Mouse (Mus musculus) fat pad, adult 2 months (tissue): ENCODE measurements around the gene Tmem95.

Source experiments
- DNase-seq: peaks from one replicate; pipeline ENCODE4 v3.0.0-alpha.2; 2011; ENCODE audit warnings: low read depth, low spot score; ENCODE audit errors: extremely low read depth

Tmem95 gene

GRCm38 (mm10) chr11:69910781-69911560, 33.2 kb upstream of the Tmem95 start:
- no peak for DNase-seq

DNA sequence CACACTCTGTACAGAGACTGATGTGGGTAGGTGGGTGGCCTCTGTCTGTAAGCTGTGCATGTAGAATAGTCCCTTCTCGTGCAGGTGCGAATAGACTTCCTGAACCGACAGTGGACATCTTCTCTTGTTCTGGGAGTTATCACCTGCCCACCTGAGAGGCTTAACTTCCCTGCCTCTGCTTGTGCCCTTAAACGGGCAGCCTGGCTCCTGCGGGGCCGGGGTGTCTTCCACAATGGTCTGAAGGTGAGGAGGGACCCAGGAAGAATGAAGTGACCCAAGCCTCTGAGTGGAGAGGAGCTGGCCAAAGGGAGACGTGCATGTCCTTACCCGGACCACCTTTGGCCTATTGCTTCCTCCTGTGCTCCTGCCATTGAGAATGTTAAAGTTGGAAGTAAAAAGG, 32.4 kb upstream of the Tmem95 start:
- DNase-seq, result no peak

- DNase-seq, result no peak
Measured at GRCm38 (mm10) chr11:69909174-69909573, 31.4 kb upstream of the Tmem95 start.

DNA sequence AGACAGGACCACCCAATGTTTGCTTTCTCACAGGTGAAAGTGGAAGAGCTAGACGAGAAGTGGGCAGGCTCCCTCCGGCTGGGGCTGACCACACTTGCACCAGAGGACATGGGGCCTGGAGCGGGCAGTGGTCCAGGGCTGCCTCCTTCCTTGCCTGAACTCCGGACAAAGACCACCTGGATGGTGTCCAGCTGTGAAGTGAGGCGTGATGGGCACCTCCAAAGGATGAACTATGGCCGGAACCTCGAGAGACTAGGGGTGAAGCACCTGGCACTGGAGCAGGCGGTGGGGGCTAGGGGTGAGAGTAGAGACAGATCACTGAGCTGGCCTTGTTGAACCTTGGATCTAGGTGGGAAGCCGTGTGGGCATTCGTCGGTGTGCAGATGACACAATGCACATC, 30.8 kb upstream of the Tmem95 start:
- no peak for DNase-seq

- DNase-seq, result no peak
Measured at GRCm38 (mm10) chr11:69904311-69904710, 26.5 kb upstream of the Tmem95 start.

DNA sequence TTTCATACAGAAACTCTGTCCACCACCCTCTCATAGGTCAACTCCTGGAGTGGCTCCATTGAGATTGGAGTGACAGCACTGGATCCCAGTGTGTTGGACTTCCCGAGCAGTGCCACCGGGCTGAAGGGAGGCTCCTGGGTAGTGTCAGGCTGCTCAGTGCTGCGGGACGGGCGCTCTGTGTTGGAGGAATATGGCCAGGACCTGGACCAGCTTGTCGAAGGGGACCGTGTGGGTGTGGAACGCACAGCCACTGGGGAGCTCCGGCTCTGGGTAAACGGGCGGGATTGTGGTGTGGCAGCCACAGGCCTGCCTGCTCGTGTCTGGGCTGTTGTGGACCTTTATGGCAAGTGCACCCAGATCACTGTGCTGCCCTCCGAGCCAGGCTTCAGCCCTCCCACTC, 25.2 kb upstream of the Tmem95 start:
- DNase-seq, result no peak

GRCm38 (mm10) chr11:69901993-69902392, 24.2 kb upstream of the Tmem95 start:
- no peak for DNase-seq

GRCm38 (mm10) chr11:69901406-69901846, 23.6 kb upstream of the Tmem95 start:
- DNase-seq, result no peak

DNA sequence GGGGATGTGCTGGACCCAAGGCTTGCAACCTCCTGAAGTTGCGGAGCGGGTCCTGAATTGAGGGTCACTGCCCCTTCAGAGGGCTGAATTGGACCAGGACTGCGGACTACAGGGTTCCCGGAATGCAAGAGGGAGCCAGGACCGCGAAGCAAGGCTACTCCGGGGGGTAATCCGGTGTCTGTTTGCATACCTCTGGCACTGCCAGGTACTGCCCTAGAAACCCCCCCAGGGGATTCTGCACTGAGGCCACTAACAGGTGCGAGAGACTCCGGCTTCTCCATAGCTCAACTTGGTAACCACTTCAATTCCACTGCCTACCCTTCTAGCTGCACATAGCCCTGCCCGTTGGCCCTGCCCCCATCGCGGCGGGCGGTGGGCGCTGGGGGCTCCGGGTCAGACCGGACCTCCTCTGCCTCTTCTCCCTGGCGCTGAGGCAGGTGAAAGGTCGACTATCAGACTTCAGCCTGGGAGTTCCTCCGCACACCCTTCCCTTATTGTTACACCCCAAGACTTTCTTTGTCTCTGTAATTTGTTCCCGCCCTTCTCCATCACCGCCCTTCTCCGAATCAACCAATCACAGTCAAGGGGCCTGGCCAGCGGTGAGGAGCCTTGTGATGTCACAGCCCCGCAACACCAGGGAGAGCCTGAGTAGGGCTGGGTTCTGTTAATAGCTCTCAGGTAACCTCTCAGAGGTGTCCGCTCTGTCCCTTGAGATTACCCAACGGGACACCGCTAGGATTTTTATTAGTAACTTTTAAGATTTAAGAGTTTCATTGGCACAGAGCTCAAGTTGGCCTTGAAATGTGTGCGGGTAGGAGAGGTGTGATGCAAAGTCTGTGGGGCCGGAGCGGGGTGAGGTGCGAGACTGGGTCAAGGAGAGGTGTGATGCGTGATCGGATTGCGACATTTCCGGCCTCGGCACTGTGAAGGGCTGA, 22.9 kb upstream of the Tmem95 start, which contains the start of the genes 2810408A11Rik and Neurl4:
Gene 2810408A11Rik, minus strand, starts transcription at position 517 of the 935 bp plus-strand sequence.
Gene Neurl4, plus strand, starts transcription at position 602 of the 935 bp plus-strand sequence.
- no peak for DNase-seq

GRCm38 (mm10) chr11:69899870-69900269, 22.1 kb upstream of the Tmem95 start:
- no peak for DNase-seq

DNA sequence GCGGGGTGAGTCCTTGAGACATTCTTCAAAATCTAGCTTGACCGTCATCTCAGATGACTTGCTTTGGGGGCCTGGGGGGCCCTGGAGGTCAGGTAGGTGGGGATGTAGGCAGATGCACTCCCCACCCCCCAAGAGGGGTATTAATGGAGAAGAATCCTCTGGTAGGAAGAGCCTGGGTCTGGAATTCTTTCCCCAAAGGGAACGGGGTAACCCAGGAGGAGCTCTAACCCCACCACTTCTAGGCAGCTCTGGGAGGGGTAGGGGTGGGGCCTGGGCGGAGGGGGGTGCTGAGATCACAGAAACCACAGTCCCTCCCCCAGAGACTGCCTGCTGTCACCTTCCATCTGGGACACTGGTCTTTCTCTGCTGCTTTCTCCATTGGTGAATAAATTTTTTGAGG, 17.5 kb upstream of the Tmem95 start, which contains the start of gene Acap1:
Gene Acap1, minus strand, starts transcription at position 249 of the 400 bp plus-strand sequence.
- DNase-seq, result no peak

DNA sequence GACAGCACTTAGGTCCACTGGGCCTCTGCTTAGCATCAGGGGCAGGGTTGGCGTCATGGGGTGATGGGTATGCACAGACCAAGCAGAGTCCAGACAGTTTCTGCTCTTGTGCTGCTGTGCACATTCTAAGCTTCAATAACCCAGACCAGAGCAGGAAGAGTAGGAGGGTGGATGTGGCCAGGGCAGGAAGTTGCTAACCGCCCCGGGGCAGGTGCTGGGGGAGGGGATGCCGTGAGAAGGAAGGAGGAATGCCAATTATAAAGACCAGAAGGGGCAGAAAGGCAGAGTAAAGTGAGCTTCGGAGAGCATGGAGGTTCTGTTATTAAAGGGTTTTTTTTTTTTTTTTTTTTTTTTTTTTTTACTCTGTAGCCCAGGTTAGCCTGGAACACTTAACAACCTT, 16.9 kb upstream of the Tmem95 start:
- no peak for DNase-seq

DNA sequence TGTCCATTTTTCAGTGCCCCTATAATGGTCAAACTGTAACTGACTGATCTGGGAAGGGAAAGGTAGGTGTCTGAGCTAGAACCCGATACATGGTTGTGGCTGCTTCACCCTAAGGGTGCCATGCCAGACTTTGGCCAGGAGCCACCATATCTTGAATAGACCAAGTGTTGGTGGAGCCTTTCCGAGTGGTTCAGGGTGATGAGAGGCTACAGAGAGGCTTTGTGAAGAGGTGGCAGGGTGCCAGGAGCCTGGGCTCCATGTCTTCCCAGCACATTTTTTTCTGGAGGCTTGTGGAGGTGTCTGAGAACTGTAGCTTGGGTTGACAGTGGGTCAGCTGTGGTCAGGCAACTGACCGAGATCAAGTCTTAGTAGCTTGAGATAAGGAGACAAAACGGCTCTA, 13.7 kb upstream of the Tmem95 start:
- DNase-seq, result no peak

- DNase-seq, result no peak
Measured at GRCm38 (mm10) chr11:69886907-69887635, 9.3 kb upstream of the Tmem95 start.

GRCm38 (mm10) chr11:69884663-69885062, 6.8 kb upstream of the Tmem95 start:
- no peak for DNase-seq

DNA sequence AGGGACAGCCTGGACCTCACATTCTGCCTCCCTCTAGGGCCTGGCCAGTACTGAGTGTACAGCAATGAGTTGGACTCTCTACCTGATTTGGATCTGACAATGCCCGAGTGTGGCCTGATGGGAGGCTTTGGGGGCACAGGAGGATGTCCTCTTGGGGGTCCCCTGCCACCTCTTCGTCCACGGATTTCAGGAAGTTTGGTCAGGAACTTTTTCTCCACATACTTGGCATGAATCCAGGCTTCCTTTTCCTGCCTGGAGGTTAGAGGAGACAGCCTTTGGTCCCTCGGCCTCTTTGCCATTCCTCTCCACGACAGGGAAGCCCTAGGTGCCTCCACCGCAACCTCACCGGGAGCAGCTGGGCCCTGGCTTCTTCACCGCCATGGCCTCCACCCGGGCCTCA, 6.4 kb upstream of the Tmem95 start:
- DNase-seq, result no peak

DNA sequence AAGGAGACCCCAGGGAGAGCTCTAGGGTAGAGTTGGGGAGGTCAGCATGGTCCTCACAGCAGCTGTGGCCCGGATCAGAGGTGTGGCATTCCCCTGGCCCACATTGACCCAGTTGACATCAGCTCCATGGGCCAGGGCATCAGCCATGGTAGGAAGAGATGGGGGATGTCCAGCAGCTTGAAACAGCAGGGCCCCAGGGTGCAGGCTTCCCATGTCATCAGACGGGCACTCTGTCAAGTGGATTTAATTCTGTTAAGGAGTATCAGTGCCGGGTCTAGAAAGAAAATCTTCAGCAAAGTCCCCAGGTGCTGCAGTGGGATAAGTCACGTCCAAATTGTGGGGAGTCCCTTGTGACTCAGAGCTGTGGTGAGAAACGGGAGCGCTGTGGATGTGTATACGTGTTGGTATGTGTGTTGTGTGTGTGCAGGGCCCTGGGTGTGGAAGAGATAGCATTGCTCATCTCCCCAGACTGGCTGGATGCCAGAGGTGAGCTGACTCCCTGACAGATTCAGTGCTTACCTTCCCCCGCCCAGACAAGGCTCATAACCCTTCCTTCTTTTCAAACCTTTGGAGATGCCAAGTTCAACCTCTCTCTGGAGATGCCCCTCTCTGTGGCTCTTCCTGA, 5.8 kb upstream of the Tmem95 start:
- DNase-seq, result no peak

DNA sequence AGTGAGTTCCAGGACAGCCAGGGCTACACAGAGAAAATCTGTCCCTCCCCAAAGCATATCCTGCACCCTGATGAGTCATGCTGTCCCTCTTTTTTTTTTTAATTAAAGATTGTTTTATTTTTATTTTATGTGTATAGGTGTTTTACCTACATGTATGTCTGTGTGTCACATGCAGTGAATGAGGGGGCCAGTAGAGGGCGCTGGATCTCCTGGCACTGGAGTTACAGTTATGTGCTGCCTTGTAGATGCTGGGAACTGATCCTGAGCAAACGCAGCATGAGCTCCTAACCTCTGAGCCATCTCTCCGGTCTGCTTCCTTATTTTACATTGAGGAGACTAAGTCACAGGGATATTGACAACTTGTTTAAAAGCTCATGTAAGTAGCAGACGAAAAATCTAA, 5.2 kb upstream of the Tmem95 start:
- DNase-seq, result no peak

DNA sequence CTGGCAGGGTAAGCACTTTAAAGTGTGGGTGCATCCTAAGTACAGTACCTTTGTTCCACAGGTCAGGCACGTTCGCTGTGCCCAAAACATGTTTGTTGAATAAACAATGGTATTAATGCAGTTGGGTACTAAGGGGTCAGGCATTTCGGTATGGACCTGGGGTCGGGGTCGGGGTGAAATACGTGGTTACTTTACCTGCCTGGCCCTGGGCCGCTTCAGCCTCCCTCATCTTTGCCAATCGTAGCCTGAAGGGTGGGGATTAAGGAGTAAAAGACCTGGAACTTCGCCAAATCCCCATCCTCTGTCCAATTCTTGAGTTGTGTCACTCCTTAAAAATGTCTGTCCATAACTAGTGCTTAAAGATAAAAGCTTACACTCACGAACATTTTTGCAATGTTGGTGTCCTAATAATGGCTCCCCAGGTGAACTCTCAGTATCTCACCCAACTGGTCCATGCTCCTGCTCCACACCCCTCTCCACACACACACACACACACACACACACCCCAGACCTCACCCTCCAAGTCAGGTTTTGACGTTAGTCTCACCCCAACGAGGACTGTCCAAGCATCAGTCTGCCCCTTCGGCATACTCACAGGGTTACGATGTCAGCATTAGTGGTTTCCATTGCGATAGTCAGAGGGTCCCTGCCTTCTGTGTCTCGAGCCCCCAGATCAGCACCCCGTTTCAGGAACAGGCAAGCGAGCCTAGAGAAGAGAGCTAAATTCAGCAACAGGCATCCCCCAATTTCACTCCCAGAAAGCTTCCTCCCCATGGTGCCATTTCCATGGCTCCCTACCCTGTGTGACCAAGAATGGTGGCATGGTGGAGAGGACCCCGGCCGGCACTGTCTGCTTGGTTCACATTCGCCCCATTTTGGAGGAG, 4.2 kb upstream of the Tmem95 start:
- peak; percentile 55 for DNase-seq
